Mouse (Mus musculus): ENCODE measurements at regions not wholly inside any gene's neighbourhood (a gene's known extent, or its start where the extent isn't known, plus 50 kb on each side); places are given as distances from the start of the nearest gene placed in this dataset.

GRCm38 (mm10) chr5:12080191-12080590 lies 162.3 kb downstream of the 4933402N22Rik start:
- TF ChIP-seq POLR2A (IDR thresholded peaks at IDR 0.05; ENCODE audit: extremely low read depth, insufficient read depth, low read length) = no peak
- TF ChIP-seq CTCF (IDR thresholded peaks at IDR 0.05; ENCODE audit: extremely low read depth, insufficient read depth, low read length) = no peak
